Mouse (Mus musculus) hindbrain, embryonic 11.5 days (tissue): ENCODE measurements at regions not wholly inside any gene's neighbourhood (a gene's known extent, or its start where the extent isn't known, plus 50 kb on each side); places are given as distances from the start of the nearest gene placed in this dataset.
A peak's percentile ranks its signal among the peaks of the same experiment; 100 is the strongest.

Experiments
- ATAC-seq: fragments of 200-750 bp; cut with Nextera tagmentation; 2 replicates; pipeline ENCODE4 v1.8.0; 2017; ENCODE audit warnings: mild to moderate bottlenecking, moderate TSS enrichment, moderate library complexity; ENCODE audit not compliant: low FRiP score
- DNase-seq: peaks from one replicate; pipeline ENCODE4 v3.0.0-alpha.2; 2015; ENCODE audit warnings: low spot score
- H3K27ac ChIP-seq: fragments of 300-500 bp; sonication (generic); 2 replicates; pipeline ENCODE4 v1.5.1; 2014; ENCODE audit warnings: mild to moderate bottlenecking, low read depth, low read length
- H3K27me3 ChIP-seq: fragments of 300-500 bp; sonication (generic); 2 replicates; pipeline ENCODE4 v1.6.1; 2014; ENCODE audit warnings: mild to moderate bottlenecking, low read length, moderate library complexity, mixed read lengths; ENCODE audit not compliant: control insufficient read depth, insufficient read depth
- H3K36me3 ChIP-seq: fragments of 300-500 bp; sonication (generic); 2 replicates; pipeline ENCODE4 v1.6.1; 2014; ENCODE audit warnings: mild to moderate bottlenecking, low read length, moderate library complexity, mixed read lengths; ENCODE audit not compliant: control insufficient read depth, insufficient read depth
- H3K4me1 ChIP-seq: fragments of 300-500 bp; sonication (generic); replicated peaks from 2 replicates; pipeline ENCODE4 v1.6.1; 2014; ENCODE audit warnings: low read length, mixed read lengths; ENCODE audit not compliant: control insufficient read depth, insufficient read depth
- H3K4me2 ChIP-seq: fragments of 300-500 bp; sonication (generic); replicated peaks from 2 replicates; pipeline ENCODE4 v1.6.1; 2014; ENCODE audit warnings: mild to moderate bottlenecking, low read depth, low read length
- H3K4me3 ChIP-seq: fragments of 300-500 bp; sonication (generic); 2 replicates; pipeline ENCODE4 v1.5.1; 2014; ENCODE audit warnings: low read depth, low read length
- H3K9ac ChIP-seq: fragments of 300-500 bp; sonication (generic); 2 replicates; pipeline ENCODE4 v1.6.1; 2014; ENCODE audit warnings: low read depth, low read length
- H3K9me3 ChIP-seq: fragments of 300-500 bp; sonication (generic); 2 replicates; pipeline ENCODE4 v1.6.1; 2016; ENCODE audit warnings: low read length; ENCODE audit not compliant: control insufficient read depth
- WGBS: fragments of 180-500 bp; shearing (Covaris S2); extraction: QIAGEN DNeasy Blood & Tissue Kit; methylation state at CpG from one replicate; pipeline ENCODE4 v1.1.7; 2014; 5-methylcytosine and 5-hydroxymethylcytosine counted together

DNA sequence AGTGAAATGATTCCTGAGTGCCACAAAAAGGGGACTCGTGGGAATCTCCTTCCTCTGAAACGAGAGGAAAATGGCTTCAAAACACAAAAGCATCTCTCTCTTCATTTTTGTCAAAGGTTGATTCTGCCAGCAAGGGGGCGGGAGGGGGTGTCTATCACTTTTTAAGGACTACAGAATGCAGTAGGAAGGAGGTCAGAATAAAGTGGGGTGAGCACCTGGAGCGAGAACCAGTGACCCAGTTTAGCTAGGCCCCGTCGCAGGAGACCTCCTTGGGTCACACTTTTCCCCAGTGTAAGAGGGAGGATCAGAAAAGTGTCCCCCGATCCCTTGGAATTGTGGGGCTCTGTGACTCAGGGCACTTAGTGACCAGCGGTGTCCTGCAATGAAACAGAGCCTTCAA lies 133.1 kb downstream of the Tgfb2 start:
- Histone ChIP-seq H3K27ac (no peak overlapping the region), H3K9ac (no peak overlapping the region), H3K9me3 (no peaks in the 10 kb centered on the region), H3K4me3 (no peak overlapping the region), H3K4me1 (no peaks in the 10 kb centered on the region), H3K36me3 (no peaks in the 10 kb centered on the region), H3K4me2 (no peak overlapping the region), H3K27me3 (no peaks in the 10 kb centered on the region)
- 94% methylated on average over 8 of the region's 8 CpGs for WGBS
- ATAC-seq (no peak), DNase-seq (no peak)

DNA sequence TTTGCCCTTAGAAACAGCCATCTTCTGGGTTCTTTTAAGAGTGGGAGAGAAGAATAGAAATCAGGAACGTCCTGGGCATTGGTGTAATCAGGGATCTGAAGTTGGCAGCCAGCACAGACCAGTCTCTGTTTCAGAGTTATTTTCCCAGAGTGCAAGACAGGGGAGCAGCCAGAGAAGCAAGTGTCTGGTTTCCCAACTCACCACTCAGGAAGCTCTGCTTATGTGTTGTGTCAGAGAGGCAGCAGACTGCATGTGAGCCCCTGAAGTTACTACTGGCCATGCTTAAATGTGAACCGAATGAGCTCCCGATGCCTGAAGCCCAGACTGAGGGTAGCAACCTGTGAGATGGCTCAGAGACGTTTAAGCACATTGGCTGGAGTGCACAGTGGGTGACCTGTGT lies 133.7 kb downstream of the Tgfb2 start:
- Histone ChIP-seq H3K27me3 (no peaks in the 10 kb centered on the region), H3K4me2 (no peak overlapping the region), H3K36me3 (no peaks in the 10 kb centered on the region), H3K27ac (no peak overlapping the region), H3K4me1 (no peaks in the 10 kb centered on the region), H3K4me3 (no peak overlapping the region), H3K9me3 (no peaks in the 10 kb centered on the region), H3K9ac (no peak overlapping the region)
- ATAC-seq (no peak), DNase-seq (no peak)
- 77% methylated on average over 4 of the region's 4 CpGs for WGBS

DNA sequence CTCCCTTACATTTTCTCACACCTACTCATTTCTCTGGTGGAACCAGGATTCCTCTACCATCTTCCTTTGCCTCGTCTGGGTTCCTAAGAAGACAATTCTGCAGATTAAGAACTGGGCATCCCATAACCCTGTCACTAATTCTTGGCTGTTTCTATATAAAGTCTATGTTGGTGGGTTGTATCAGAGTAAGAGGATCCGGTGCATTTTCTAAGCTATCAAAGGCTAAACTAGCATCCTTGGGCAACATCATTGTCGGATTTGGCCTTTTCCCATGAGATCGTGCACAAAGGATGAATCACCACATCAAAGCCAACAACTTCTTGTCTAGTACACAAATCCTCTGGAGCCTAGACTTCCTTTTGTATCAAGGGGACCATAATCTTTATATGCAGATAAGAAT lies 137.3 kb downstream of the Tgfb2 start:
- no peak overlapping the region for H3K4me2 ChIP-seq
- no peak overlapping the region for H3K9ac ChIP-seq
- 90% methylated on average over 4 of the region's 4 CpGs for WGBS
- no peak for DNase-seq
- no peaks in the 10 kb centered on the region for H3K36me3 ChIP-seq
- H3K4me1 ChIP-seq: no peaks in the 10 kb centered on the region
- no peak overlapping the region for H3K27ac ChIP-seq
- ATAC-seq: no peak
- no peaks in the 10 kb centered on the region for H3K27me3 ChIP-seq
- no peaks in the 10 kb centered on the region for H3K9me3 ChIP-seq
- no peak overlapping the region for H3K4me3 ChIP-seq

DNA sequence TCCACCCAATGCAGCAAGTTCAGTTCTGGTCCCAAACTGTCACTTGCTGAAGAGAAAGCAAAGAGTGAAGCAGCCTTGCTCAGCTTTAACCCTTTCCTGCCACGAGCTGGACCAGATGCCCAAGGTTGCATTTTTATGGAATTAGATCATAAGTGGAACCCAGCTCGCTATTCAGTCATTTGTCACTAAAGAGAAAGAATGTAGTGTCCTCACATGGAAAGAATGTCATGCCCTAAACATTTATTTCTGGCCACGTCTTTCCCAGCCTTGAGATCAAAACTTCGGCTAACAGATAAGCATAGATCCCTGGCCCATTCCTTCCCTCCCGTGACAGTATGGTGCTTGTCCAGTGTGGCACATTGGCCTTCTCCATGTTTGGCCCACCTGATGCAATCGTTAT lies 137.7 kb downstream of the Tgfb2 start:
- ATAC-seq (no peak), DNase-seq (no peak)
- Histone ChIP-seq H3K36me3 (no peaks in the 10 kb centered on the region), H3K9ac (no peak overlapping the region), H3K27ac (no peak overlapping the region), H3K27me3 (no peaks in the 10 kb centered on the region), H3K4me2 (no peak overlapping the region), H3K9me3 (no peaks in the 10 kb centered on the region), H3K4me3 (no peak overlapping the region), H3K4me1 (no peaks in the 10 kb centered on the region)
- 78% methylated on average over 6 of the region's 6 CpGs for WGBS

DNA sequence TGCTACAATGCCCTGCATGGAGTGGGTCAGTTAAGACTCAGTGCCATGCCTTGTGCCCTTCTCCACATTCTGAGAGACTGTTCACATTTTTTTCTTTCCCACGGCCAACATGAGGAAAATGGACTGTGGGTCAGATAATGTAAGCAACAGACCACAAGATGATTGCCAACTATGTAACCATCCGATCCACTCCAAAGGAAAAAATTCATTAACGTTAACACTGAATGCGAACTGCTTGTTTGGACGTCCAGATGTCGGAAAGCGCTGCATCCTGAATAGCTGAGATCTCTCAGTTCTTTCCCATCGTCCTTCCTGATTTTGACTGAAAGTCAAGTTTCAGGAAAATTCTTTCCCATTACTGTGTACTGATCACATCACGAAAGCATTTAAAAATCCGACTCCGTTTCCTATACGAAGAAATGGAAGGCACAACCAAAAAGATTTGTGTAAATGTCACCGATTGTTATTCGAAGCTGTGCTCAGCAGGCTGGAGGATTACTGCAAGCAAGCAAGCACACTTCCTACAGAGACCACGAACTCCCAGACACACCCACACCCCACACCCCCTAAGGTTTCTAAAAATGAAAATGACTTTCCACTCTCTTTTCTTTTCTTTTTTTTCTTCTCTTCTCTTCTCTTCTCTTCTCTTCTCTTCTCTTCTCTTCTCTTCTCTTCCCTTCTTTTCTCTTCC lies 138.5 kb downstream of the Tgfb2 start:
- Histone ChIP-seq H3K4me3 (no peak overlapping the region), H3K27ac (no peak overlapping the region), H3K9me3 (no peaks in the 10 kb centered on the region), H3K9ac (no peak overlapping the region), H3K4me2 (no peak overlapping the region), H3K4me1 (no peaks in the 10 kb centered on the region), H3K27me3 (no peaks in the 10 kb centered on the region), H3K36me3 (no peaks in the 10 kb centered on the region)
- 26% methylated on average over 15 of the region's 15 CpGs for WGBS
- ATAC-seq (no peak), DNase-seq (no peak)

DNA sequence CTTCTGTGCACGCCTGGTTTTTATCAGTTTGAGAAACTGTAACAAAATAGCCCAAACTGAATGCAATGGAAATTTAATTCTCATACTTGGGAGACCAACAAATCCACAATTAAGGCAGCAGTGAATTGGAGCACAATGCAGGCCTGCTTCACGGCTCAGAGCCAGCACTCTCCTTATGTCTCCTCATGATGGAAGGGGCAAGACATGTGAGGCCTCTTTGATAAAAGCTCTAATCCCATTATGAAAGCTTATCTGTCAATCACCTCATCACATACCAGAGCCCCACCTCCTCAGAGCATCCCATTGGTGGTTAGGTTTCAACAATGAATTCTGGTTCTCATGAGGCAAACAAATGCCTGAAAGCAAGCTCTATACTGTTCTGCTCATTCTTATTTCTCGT lies 143.8 kb downstream of the Tgfb2 start:
- Histone ChIP-seq H3K4me3 (no peak overlapping the region), H3K27ac (no peak overlapping the region), H3K27me3 (no peaks in the 10 kb centered on the region), H3K9ac (no peak overlapping the region), H3K4me2 (no peak overlapping the region), H3K4me1 (no peaks in the 10 kb centered on the region), H3K36me3 (no peaks in the 10 kb centered on the region), H3K9me3 (no peaks in the 10 kb centered on the region)
- 73% methylated on average over 3 of the region's 3 CpGs for WGBS
- ATAC-seq: no peak
- no peak for DNase-seq

DNA sequence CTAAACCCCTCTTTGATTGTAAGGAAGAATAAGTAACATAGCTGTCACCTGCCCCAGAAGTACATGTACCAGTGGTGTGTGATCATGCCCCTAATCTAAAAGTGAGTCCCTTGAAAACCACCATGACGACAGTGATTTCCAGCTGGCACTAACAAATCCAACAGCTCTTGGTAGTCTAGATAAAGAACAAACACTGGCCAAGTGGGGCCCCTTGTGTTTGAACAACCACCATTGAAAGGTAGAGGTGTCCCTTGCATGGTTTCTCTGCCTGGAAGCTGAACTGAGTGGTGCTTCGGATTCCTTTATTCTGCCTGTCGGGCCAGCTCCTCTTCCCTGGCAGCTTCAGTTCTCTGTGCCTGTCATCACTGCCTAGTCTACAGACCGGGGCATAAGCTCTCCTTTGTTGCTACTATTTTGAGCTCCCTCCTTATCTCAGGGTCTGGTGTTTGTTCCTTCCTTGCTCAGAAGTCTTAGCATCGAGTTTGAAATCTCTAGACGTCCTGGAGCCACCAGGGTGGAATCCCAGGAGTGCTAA lies 150.3 kb downstream of the Tgfb2 start:
- Histone ChIP-seq H3K4me3 (no peak overlapping the region), H3K4me1 (0 out of 2 replicates have a peak, but pooled peaks cover 2% of the 10 kb centered on the region), H3K4me2 (no peak overlapping the region), H3K36me3 (no peaks in the 10 kb centered on the region), H3K9ac (no peak overlapping the region), H3K9me3 (no peaks in the 10 kb centered on the region), H3K27me3 (no peaks in the 10 kb centered on the region), H3K27ac (no peak overlapping the region)
- no peak for DNase-seq
- no peak for ATAC-seq
- 63% methylated on average over 6 of the region's 6 CpGs for WGBS

DNA sequence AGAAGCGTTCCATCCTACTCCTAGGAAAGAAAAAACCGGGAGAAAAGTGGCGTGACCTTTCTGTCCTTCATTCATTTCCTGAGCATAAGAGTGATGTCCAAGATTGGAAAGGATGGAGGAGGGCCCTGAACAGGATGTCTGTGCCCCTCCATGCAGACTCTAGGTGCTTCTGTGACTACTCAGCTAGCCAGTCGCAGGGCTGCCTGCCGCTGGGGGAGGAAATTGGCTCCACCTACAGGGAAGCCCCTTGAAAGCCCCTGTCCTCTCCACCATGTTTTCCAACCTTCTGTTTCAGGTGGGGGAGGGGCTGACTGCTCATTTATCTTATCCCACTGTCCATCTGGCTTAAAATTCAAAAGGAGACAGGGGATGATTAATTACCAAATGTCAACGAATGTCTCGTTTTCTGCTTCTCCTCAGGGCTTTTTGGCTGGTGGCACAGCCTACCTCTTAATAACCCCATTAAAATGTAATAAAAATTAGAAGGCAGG lies 151.2 kb downstream of the Tgfb2 start:
- Histone ChIP-seq H3K4me3 (no peak overlapping the region), H3K9ac (no peak overlapping the region), H3K27me3 (no peaks in the 10 kb centered on the region), H3K4me1 (0 out of 2 replicates have a peak, but pooled peaks cover 2% of the 10 kb centered on the region), H3K27ac (no peak overlapping the region), H3K36me3 (no peaks in the 10 kb centered on the region), H3K4me2 (no peak overlapping the region), H3K9me3 (no peaks in the 10 kb centered on the region)
- 73% methylated on average over 7 of the region's 7 CpGs for WGBS
- peak; percentile 60 for ATAC-seq
- DNase-seq: peak; percentile 49

DNA sequence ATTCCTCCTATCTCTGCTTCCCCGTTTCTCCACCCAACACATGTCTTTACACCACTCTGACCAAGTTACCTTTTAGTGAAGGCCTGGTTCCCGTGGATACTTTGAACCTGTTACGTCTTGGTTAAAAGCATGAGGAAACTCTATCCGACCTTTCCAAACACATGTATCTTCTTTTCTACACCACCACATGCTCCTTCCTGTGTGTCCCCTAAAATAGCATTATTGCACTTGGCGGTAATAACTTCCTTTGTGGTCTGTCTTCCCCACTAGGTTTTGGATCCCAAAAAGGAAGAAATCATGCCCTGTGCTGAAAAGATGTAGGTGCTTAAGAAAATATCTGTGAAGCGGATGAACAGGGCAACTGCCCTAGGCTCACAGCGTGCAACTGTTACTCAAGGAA lies 153.1 kb downstream of the Tgfb2 start:
- Histone ChIP-seq H3K9ac (no peak overlapping the region), H3K27ac (no peak overlapping the region), H3K4me3 (no peak overlapping the region), H3K4me2 (no peak overlapping the region), H3K4me1 (0 out of 2 replicates have a peak, but pooled peaks cover 2% of the 10 kb centered on the region), H3K9me3 (no peaks in the 10 kb centered on the region), H3K27me3 (no peaks in the 10 kb centered on the region), H3K36me3 (no peaks in the 10 kb centered on the region)
- ATAC-seq (no peak), DNase-seq (no peak)
- WGBS: 84% methylated on average over 7 of the region's 7 CpGs
